Mouse (Mus musculus) kidney, embryonic 14.5 days (tissue): ENCODE measurements at regions not wholly inside any gene's neighbourhood (a gene's known extent, or its start where the extent isn't known, plus 50 kb on each side); places are given as distances from the start of the nearest gene placed in this dataset.

Source experiments
- ATAC-seq: fragments of 200-750 bp; cut with Nextera tagmentation; 2 replicates; pipeline ENCODE4 v1.8.0; 2017; ENCODE audit warnings: moderate number of reproducible peaks, mild to moderate bottlenecking, moderate TSS enrichment, moderate library complexity; ENCODE audit not compliant: low FRiP score, low TSS enrichment
- H3K27ac ChIP-seq: fragments of 300-500 bp; sonication (generic); 2 replicates; pipeline ENCODE4 v1.5.1; 2014; ENCODE audit warnings: low read depth, mild to moderate bottlenecking, low read length, moderate library complexity, mixed read lengths
- H3K27me3 ChIP-seq: fragments of 300-500 bp; sonication (generic); 2 replicates; pipeline ENCODE4 v1.6.1; 2014; ENCODE audit warnings: mild to moderate bottlenecking, low read length; ENCODE audit not compliant: control insufficient read depth, insufficient read depth
- H3K36me3 ChIP-seq: fragments of 300-500 bp; sonication (generic); 2 replicates; pipeline ENCODE4 v1.6.1; 2014; ENCODE audit warnings: low read length, mixed read lengths; ENCODE audit not compliant: control insufficient read depth, insufficient read depth
- H3K4me1 ChIP-seq: fragments of 300-500 bp; sonication (generic); 2 replicates; pipeline ENCODE4 v1.6.1; 2014; ENCODE audit warnings: low read length, mixed read lengths; ENCODE audit not compliant: control insufficient read depth, insufficient read depth
- H3K4me2 ChIP-seq: fragments of 300-500 bp; sonication (generic); replicated peaks from 2 replicates; pipeline ENCODE4 v1.6.1; 2014; ENCODE audit warnings: low read depth, mild to moderate bottlenecking, low read length
- H3K4me3 ChIP-seq: fragments of 300-500 bp; sonication (generic); 2 replicates; pipeline ENCODE4 v1.5.1; 2014; ENCODE audit warnings: mild to moderate bottlenecking, low read length
- H3K9ac ChIP-seq: fragments of 300-500 bp; sonication (generic); 2 replicates; pipeline ENCODE4 v1.6.1; 2014; ENCODE audit warnings: low read depth, mild to moderate bottlenecking, low read length, moderate library complexity
- H3K9me3 ChIP-seq: fragments of 300-500 bp; sonication (generic); 2 replicates; pipeline ENCODE4 v1.6.1; 2016; ENCODE audit warnings: low read length; ENCODE audit not compliant: control insufficient read depth
- WGBS: fragments of 180-500 bp; shearing (Covaris S2); extraction: QIAGEN DNeasy Blood & Tissue Kit; methylation state at CpG from one replicate; pipeline ENCODE4 v1.1.7; 2014; 5-methylcytosine and 5-hydroxymethylcytosine counted together

DNA sequence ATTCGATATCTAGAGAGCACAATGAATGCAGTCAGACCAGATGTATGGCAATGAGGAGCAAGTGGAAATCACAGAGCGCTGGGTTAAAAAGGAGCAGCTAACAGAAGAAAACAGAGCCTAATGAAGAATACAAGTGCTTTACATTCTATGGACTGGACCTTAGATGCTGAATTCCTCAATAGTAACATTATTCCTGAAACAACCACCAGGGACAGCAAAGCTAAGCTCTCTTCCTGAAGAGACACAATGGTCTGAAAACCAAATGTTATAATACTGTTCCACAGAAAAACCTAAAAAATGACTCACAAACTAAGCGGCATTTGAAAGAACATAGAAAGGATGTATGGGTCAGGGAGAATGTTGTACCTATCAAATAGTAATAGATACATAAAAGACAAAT is 430.1 kb downstream of the Mdfic start:
- H3K36me3 ChIP-seq, result no peaks in the 10 kb centered on the region
- no peak overlapping the region for H3K4me2 ChIP-seq
- WGBS, result 89% methylated on average over 3 of the region's 3 CpGs
- ATAC-seq, result no peak
- no peak overlapping the region for H3K4me3 ChIP-seq
- no peak overlapping the region for H3K27ac ChIP-seq
- no peaks in the 10 kb centered on the region for H3K4me1 ChIP-seq
- H3K9ac ChIP-seq, result no peak overlapping the region
- H3K27me3 ChIP-seq, result no peaks in the 10 kb centered on the region
- no peaks in the 10 kb centered on the region for H3K9me3 ChIP-seq

GRCm38 (mm10) chr6:16151478-16151877 is 431.0 kb downstream of the Mdfic start:
- Histone ChIP-seq H3K4me3 (no peak overlapping the region), H3K9me3 (no peaks in the 10 kb centered on the region), H3K4me1 (no peaks in the 10 kb centered on the region), H3K36me3 (no peaks in the 10 kb centered on the region), H3K27me3 (no peaks in the 10 kb centered on the region), H3K9ac (no peak overlapping the region), H3K4me2 (no peak overlapping the region), H3K27ac (no peak overlapping the region)
- no peak for ATAC-seq

GRCm38 (mm10) chr6:16152691-16153090 is 432.2 kb downstream of the Mdfic start:
- no peak for ATAC-seq

GRCm38 (mm10) chr6:16165012-16165411 is 444.6 kb downstream of the Mdfic start:
- no peak overlapping the region for H3K4me3 ChIP-seq
- H3K9me3 ChIP-seq, result no peaks in the 10 kb centered on the region
- no peak overlapping the region for H3K27ac ChIP-seq
- no peaks in the 10 kb centered on the region for H3K27me3 ChIP-seq
- 77% methylated on average over 2 of the region's 2 CpGs for WGBS
- no peak overlapping the region for H3K9ac ChIP-seq
- H3K4me1 ChIP-seq, result no peaks in the 10 kb centered on the region
- H3K4me2 ChIP-seq, result no peak overlapping the region
- H3K36me3 ChIP-seq, result no peaks in the 10 kb centered on the region
- ATAC-seq, result no peak

More at GRCm38 (mm10) chr6:16152691-16153090, 432.2 kb downstream of the Mdfic start:
- Histone ChIP-seq H3K9ac (no peak overlapping the region), H3K4me1 (no peaks in the 10 kb centered on the region), H3K4me2 (no peak overlapping the region), H3K27ac (no peak overlapping the region), H3K36me3 (no peaks in the 10 kb centered on the region), H3K9me3 (no peaks in the 10 kb centered on the region), H3K27me3 (no peaks in the 10 kb centered on the region), H3K4me3 (no peak overlapping the region)
- WGBS, result 56% methylated on average over 6 of the region's 6 CpGs

- Histone ChIP-seq H3K4me3 (no peak overlapping the region), H3K9me3 (no peaks in the 10 kb centered on the region), H3K9ac (no peak overlapping the region), H3K4me1 (no peaks in the 10 kb centered on the region), H3K27me3 (no peaks in the 10 kb centered on the region), H3K27ac (no peak overlapping the region), H3K36me3 (no peaks in the 10 kb centered on the region), H3K4me2 (no peak overlapping the region)
- ATAC-seq, result no peak
- 93% methylated on average over 3 of the region's 3 CpGs for WGBS
These were observed 451.4 kb downstream of the Mdfic start for GRCm38 (mm10) chr6:16171871-16172270.

DNA sequence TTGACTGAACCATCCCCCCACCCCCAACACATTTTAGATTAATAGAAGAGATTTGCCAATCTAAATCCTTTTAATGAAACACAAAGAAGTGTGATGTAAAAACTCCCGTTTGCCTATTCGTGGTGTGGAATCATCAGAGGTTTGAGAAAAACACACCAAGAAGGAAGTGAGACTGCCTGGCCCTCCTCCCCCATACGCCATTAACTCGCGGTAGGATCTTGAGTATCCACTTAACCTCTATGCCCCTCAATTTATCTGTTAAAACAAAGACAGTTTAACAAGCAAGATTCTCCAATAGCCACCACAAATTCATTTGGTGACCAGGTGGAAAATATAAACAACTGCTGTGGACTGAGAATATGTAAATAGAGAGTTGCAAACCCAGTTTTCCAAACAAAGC is 456.9 kb downstream of the Mdfic start:
- Histone ChIP-seq H3K4me1 (no peaks in the 10 kb centered on the region), H3K4me3 (no peak overlapping the region), H3K36me3 (no peaks in the 10 kb centered on the region), H3K9me3 (no peaks in the 10 kb centered on the region), H3K27me3 (no peaks in the 10 kb centered on the region), H3K27ac (no peak overlapping the region), H3K4me2 (no peak overlapping the region), H3K9ac (no peak overlapping the region)
- 21% methylated on average over 5 of the region's 5 CpGs for WGBS
- 0 out of 2 replicates have a peak, but pooled peaks have one; percentile 62 for ATAC-seq

DNA sequence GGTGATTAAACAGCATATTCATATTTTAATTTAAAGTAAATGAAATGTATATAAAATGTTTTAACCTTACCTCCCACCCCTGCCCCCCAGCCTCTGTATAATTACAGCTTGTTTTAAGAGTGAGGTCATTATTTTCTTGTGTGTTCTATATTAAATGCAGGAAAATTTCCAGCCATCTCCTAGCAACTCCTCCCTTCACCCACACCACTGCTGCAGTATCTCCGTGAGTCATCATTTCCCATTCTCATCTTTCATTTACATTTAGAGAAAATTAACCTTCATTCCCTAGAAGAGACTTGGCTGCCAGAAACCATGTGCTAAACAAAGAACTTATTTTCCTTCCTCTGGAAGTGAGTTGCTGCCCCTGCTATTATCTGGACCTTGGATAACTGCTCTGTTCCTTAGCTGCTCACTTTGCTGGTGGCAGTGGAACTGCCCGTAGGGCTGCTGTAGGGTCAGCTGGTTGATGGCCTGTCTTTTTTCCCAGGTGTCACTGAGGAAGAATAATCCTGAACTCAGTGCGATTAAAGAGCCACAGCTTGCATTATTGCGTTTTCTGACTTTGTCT is 467.6 kb downstream of the Mdfic start:
- no peaks in the 10 kb centered on the region for H3K36me3 ChIP-seq
- H3K4me1 ChIP-seq, result no peaks in the 10 kb centered on the region
- H3K27ac ChIP-seq, result no peak overlapping the region
- ATAC-seq, result no peak
- H3K9ac ChIP-seq, result no peak overlapping the region
- no peak overlapping the region for H3K4me2 ChIP-seq
- WGBS, result 63% methylated on average over 4 of the region's 4 CpGs
- H3K4me3 ChIP-seq, result no peak overlapping the region
- H3K9me3 ChIP-seq, result no peaks in the 10 kb centered on the region
- H3K27me3 ChIP-seq, result no peaks in the 10 kb centered on the region

DNA sequence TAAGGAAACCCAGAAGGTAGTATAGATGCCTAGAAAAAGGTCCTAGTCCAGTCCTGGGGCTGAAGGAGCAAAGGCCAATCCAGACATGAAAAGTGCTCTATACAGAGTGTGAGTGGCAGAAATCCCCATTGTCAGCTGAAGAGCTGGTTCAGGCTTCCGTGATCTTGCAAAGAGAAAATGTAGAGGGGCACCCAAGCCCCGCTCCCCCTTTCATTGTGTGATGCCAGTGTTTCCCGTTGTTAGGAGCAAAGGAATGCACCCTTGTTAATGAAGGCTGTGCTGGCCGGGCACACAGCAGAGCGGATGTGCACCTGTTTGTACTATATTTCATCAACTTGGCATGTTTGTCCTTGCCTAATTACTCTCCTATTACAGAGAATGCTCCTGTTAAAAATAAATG is 492.5 kb downstream of the Mdfic start:
- Histone ChIP-seq H3K4me1 (no peaks in the 10 kb centered on the region), H3K27me3 (no peaks in the 10 kb centered on the region), H3K27ac (no peak overlapping the region), H3K4me2 (no peak overlapping the region), H3K4me3 (no peak overlapping the region), H3K9ac (no peak overlapping the region), H3K9me3 (no peaks in the 10 kb centered on the region), H3K36me3 (no peaks in the 10 kb centered on the region)
- no peak for ATAC-seq
- WGBS, result 72% methylated on average over 5 of the region's 5 CpGs

DNA sequence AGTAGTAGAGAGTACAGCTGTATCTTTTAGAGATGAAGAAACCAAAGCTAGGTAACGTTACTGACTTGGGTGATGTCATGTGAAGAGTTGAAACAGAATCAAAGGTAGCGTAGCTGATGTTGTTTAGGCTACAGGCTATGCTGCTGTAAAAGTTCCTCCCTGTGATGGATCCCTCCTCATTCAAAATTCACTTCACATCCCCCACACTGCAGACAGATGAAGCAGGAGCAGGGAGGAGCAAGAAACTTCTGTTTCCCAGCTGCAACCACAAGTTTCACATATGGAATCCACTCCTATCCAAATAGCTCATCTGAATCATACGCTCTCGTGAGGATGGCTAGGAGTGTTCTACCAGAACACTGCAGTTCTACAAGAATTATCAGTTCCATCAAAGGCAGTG is 493.2 kb downstream of the Mdfic start:
- no peaks in the 10 kb centered on the region for H3K4me1 ChIP-seq
- no peak overlapping the region for H3K9ac ChIP-seq
- no peak for ATAC-seq
- no peak overlapping the region for H3K4me3 ChIP-seq
- H3K36me3 ChIP-seq, result no peaks in the 10 kb centered on the region
- no peak overlapping the region for H3K4me2 ChIP-seq
- WGBS, result 64% methylated on average over 4 of the region's 4 CpGs
- no peak overlapping the region for H3K27ac ChIP-seq
- no peaks in the 10 kb centered on the region for H3K9me3 ChIP-seq
- no peaks in the 10 kb centered on the region for H3K27me3 ChIP-seq
